Mouse (Mus musculus) liver, embryonic 11.5 days (tissue): ENCODE measurements at regions not wholly inside any gene's neighbourhood (a gene's known extent, or its start where the extent isn't known, plus 50 kb on each side); places are given as distances from the start of the nearest gene placed in this dataset.

Experiments
- ATAC-seq: fragments of 200-750 bp; cut with Nextera tagmentation; replicated peaks from 2 replicates; pipeline ENCODE4 v1.8.0; 2017; ENCODE audit warnings: moderate number of reproducible peaks, mild to moderate bottlenecking, moderate TSS enrichment, moderate library complexity; ENCODE audit not compliant: low FRiP score
- DNase-seq: peaks from one replicate; pipeline ENCODE4 v3.0.0-alpha.2; 2017; ENCODE audit warnings: low spot score
- H3K27ac ChIP-seq: fragments of 300-500 bp; sonication (generic); 2 replicates; pipeline ENCODE4 v1.5.1; 2014; ENCODE audit warnings: mild to moderate bottlenecking, low read depth, low read length, control low read depth
- H3K27me3 ChIP-seq: fragments of 300-500 bp; sonication (generic); replicated peaks from 2 replicates; pipeline ENCODE4 v1.6.1; 2014; ENCODE audit warnings: low read length, mixed read lengths; ENCODE audit not compliant: control insufficient read depth, insufficient read depth
- H3K36me3 ChIP-seq: fragments of 300-500 bp; sonication (generic); 2 replicates; pipeline ENCODE4 v1.6.1; 2014; ENCODE audit warnings: mild to moderate bottlenecking, low read length, moderate library complexity, mixed read lengths; ENCODE audit not compliant: control insufficient read depth, insufficient read depth
- H3K4me1 ChIP-seq: fragments of 300-500 bp; sonication (generic); replicated peaks from 2 replicates; pipeline ENCODE4 v1.6.1; 2014; ENCODE audit warnings: low read length, mixed read lengths; ENCODE audit not compliant: control insufficient read depth, insufficient read depth
- H3K4me2 ChIP-seq: fragments of 300-500 bp; sonication (generic); 2 replicates; pipeline ENCODE4 v1.6.1; 2014; ENCODE audit warnings: mild to moderate bottlenecking, control low read depth, moderate library complexity
- H3K4me3 ChIP-seq: fragments of 300-500 bp; sonication (generic); 2 replicates; pipeline ENCODE4 v1.5.1; 2014; ENCODE audit warnings: low read depth, low read length, control low read depth
- H3K9ac ChIP-seq: fragments of 300-500 bp; sonication (generic); 2 replicates; pipeline ENCODE4 v1.6.1; 2014; ENCODE audit warnings: low read depth, low read length, control low read depth
- H3K9me3 ChIP-seq: fragments of 300-500 bp; sonication (generic); 2 replicates; pipeline ENCODE4 v1.6.1; 2016; ENCODE audit warnings: low read length, inconsistent platforms, mixed read lengths; ENCODE audit not compliant: control insufficient read depth
- WGBS: fragments of 180-500 bp; shearing (Covaris S2); extraction: QIAGEN DNeasy Blood & Tissue Kit; methylation state at CpG from one replicate; pipeline ENCODE4 v1.1.7; 2014; 5-methylcytosine and 5-hydroxymethylcytosine counted together

DNA sequence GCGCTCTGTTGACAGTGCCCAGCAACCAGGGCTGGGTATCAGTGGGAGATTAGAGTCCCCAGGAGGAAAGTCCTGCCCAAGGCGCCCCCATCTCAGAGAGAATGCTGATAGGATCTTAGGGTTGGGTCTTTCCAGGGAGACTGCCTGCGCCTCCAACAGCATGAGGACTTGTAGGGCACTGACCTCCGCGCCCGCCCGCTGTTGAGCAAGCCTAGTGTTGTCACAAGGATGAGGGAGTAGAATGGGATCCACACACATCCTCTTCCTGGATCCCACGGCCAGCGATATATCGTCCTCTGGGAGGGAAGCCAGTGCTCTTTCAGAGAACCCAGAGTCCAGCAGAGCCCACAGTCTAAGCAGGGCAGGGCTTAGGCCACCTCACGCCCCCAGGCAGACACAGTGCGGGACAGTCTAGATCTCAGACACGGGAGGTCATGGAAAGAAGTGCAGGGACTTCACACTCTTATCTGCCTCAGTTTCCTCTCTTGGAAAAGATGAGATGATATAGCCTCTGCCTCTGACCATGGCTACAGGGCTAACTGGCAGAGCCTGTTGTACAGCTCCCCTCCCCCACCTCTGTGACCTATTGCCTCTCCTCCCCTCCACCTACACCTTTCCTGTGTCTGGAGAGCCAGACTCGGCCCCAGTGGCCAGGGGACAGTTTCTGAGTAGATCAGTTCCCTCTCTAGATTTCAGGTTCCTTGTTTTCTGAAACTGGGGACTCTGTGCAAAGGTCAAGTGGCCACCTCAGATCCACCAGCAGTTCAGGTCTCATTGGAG is 52.0 kb upstream of the Dusp5 start:
- Histone ChIP-seq H3K27me3 (no peaks in the 10 kb centered on the region), H3K36me3 (no peaks in the 10 kb centered on the region), H3K27ac (no peak overlapping the region), H3K4me3 (no peak overlapping the region), H3K9ac (no peak overlapping the region), H3K9me3 (no peaks in the 10 kb centered on the region), H3K4me2 (no peak overlapping the region), H3K4me1 (peaks cover 10% of the 10 kb centered on the region; the same call in 1 of the 2 replicates)
- DNase-seq (no peak), ATAC-seq (peak; percentile 39; the same call in 1 of the 2 replicates)
- 64% methylated on average over 14 of the region's 14 CpGs for WGBS

GRCm38 (mm10) chr19:53469256-53469655 is 59.7 kb upstream of the Dusp5 start:
- WGBS, result 69% methylated on average over 7 of the region's 7 CpGs
- Histone ChIP-seq H3K4me3 (no peak overlapping the region), H3K27ac (no peak overlapping the region), H3K9me3 (no peaks in the 10 kb centered on the region), H3K36me3 (no peaks in the 10 kb centered on the region), H3K4me1 (no peaks in the 10 kb centered on the region), H3K9ac (no peak overlapping the region), H3K27me3 (no peaks in the 10 kb centered on the region), H3K4me2 (no peak overlapping the region)
- DNase-seq (no peak), ATAC-seq (no peak)

DNA sequence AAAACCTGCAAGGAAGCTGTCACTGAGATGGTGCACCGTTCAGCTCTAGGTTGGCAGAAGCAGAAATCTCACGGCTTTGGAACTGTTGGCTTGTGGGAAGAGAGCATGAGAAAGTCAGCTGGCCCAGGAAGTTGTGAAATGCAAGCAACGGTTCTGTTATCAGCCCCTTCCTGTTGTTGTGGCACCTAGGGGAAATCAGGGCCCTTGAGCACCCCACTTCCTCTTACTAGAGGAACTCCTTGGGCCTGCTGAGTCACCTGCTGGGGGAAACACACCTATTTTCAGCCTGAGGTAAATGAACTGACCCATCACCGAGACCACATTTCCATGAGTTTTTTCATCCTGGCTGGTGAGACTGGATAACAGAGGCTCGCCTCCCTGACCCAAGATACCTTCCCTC is 64.2 kb upstream of the Dusp5 start:
- Histone ChIP-seq H3K4me1 (0 out of 2 replicates have a peak, but pooled peaks cover 7% of the 10 kb centered on the region), H3K9ac (no peak overlapping the region), H3K4me2 (no peak overlapping the region), H3K4me3 (no peak overlapping the region), H3K36me3 (no peaks in the 10 kb centered on the region), H3K27ac (no peak overlapping the region), H3K27me3 (peaks cover 7% of the 10 kb centered on the region; the same call in 1 of the 2 replicates), H3K9me3 (no peaks in the 10 kb centered on the region)
- ATAC-seq (no peak), DNase-seq (no peak)
- 44% methylated on average over 5 of the region's 5 CpGs for WGBS

GRCm38 (mm10) chr19:53464135-53464534 is 64.8 kb upstream of the Dusp5 start:
- Histone ChIP-seq H3K4me1 (peaks cover 8% of the 10 kb centered on the region; the same call in 1 of the 2 replicates), H3K9me3 (no peaks in the 10 kb centered on the region), H3K4me3 (no peak overlapping the region), H3K27ac (no peak overlapping the region), H3K27me3 (peaks cover 7% of the 10 kb centered on the region; the same call in 1 of the 2 replicates), H3K36me3 (no peaks in the 10 kb centered on the region), H3K4me2 (no peak overlapping the region), H3K9ac (no peak overlapping the region)
- DNase-seq (no peak), ATAC-seq (no peak)
- 64% methylated on average over 3 of the region's 3 CpGs for WGBS

DNA sequence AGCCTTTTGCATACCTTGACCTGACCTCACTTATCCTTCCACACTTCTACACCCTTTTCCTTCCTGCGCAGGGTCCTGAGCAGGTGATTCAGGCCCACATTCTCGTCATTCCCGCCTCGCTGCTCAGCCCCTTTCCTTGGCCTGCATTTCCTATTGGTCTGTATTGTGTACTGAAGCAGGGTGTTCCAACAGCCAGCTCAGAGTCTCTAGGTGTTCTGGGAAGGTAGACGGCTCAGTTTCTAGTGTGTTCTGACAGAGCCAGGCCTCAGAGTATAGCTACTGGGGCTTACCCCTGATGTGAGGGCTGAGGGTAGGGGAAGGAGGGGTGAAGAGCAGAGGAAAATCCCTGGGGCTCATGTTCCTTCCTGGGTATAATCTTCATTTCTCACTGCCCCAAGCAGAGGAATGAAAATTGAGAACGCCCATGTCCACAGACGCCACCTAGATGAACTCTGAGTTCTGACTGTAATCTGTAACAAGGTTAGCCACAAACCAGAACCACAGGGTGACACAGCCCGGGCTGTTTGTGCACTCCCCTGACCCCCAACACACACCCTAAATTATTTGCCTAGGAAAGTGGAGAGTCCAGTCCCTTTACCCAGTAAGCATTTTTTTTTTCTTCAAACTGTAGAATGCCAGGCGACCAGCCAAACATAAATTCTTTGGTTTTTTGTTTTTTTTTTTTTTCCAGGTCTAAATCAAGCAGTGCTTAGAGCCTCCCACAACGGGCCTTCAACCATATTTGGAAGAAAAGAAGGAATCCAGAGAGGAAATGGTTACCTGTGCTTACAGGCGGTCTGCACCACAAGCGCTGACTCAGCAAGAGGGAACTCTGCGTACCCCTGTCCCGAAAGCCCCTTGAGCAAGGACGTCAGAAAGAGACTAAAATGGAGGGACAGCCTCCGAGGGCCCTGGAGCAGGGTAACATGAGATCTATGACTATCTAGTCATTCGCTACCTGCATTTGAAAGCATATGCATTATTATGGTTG is 67.6 kb upstream of the Dusp5 start:
- no peak overlapping the region for H3K9ac ChIP-seq
- WGBS, result 58% methylated on average over 17 of the region's 17 CpGs
- DNase-seq, result no peak
- no peak overlapping the region; the same call in 1 of the 2 replicates for H3K27ac ChIP-seq
- no peak overlapping the region for H3K4me2 ChIP-seq
- H3K36me3 ChIP-seq, result no peaks in the 10 kb centered on the region
- no peak overlapping the region for H3K4me3 ChIP-seq
- H3K9me3 ChIP-seq, result no peaks in the 10 kb centered on the region
- peaks cover 10% of the 10 kb centered on the region for H3K4me1 ChIP-seq
- peaks cover 7% of the 10 kb centered on the region; the same call in 1 of the 2 replicates for H3K27me3 ChIP-seq
- ATAC-seq, result no peak

GRCm38 (mm10) chr19:53460312-53461024 is 68.4 kb upstream of the Dusp5 start:
- WGBS, result 25% methylated on average over 19 of the region's 19 CpGs
- Histone ChIP-seq H3K9ac (no peak overlapping the region), H3K36me3 (no peaks in the 10 kb centered on the region), H3K27ac (no peak overlapping the region; the same call in 1 of the 2 replicates), H3K4me2 (no peak overlapping the region), H3K27me3 (peaks cover 7% of the 10 kb centered on the region; the same call in 1 of the 2 replicates), H3K4me3 (no peak overlapping the region), H3K4me1 (peaks cover 10% of the 10 kb centered on the region), H3K9me3 (no peaks in the 10 kb centered on the region)
- DNase-seq (no peak), ATAC-seq (no peak)

GRCm38 (mm10) chr19:53459407-53459788 is 69.0 kb upstream of the Smndc1 start:
- H3K36me3 ChIP-seq, result no peaks in the 10 kb centered on the region
- no peaks in the 10 kb centered on the region for H3K9me3 ChIP-seq
- H3K9ac ChIP-seq, result no peak overlapping the region
- no peak overlapping the region for H3K27ac ChIP-seq
- peaks cover 10% of the 10 kb centered on the region for H3K4me1 ChIP-seq
- H3K4me3 ChIP-seq, result no peak overlapping the region
- WGBS, result 40% methylated on average over 3 of the region's 3 CpGs
- ATAC-seq (no peak), DNase-seq (no peak)
- peaks cover 7% of the 10 kb centered on the region; the same call in 1 of the 2 replicates for H3K27me3 ChIP-seq
- H3K4me2 ChIP-seq, result no peak overlapping the region

GRCm38 (mm10) chr19:53458770-53459406 is 68.5 kb upstream of the Smndc1 start:
- H3K36me3 ChIP-seq, result no peaks in the 10 kb centered on the region
- ATAC-seq, result no peak
- peak overlapping the region; percentile 48; the same call in 1 of the 2 replicates for H3K27ac ChIP-seq
- 52% methylated on average over 10 of the region's 10 CpGs for WGBS
- H3K27me3 ChIP-seq, result peaks cover 7% of the 10 kb centered on the region; the same call in 1 of the 2 replicates
- H3K4me3 ChIP-seq, result no peak overlapping the region
- peaks cover 10% of the 10 kb centered on the region for H3K4me1 ChIP-seq
- no peaks in the 10 kb centered on the region for H3K9me3 ChIP-seq
- H3K9ac ChIP-seq, result no peak overlapping the region
- H3K4me2 ChIP-seq, result no peak overlapping the region
- no peak for DNase-seq
